Mouse (Mus musculus) ES-CJ7 (cell line): ENCODE results near the gene Slc9a9.

ENCODE experiments used
- DNase-seq: peaks from one replicate; pipeline ENCODE4 v3.0.0; 2011; ENCODE audit warnings: low read depth, low spot score

The Slc9a9 gene

GRCm38 (mm10) chr9:94732136-94732535 lies 62.4 kb downstream of the Slc9a9 start:
- DNase-seq, result no peak

- no peak for DNase-seq
Measured at GRCm38 (mm10) chr9:94732599-94733287, 63.0 kb downstream of the Slc9a9 start.

GRCm38 (mm10) chr9:94734320-94734719 lies 64.6 kb downstream of the Slc9a9 start:
- DNase-seq, result no peak

DNA sequence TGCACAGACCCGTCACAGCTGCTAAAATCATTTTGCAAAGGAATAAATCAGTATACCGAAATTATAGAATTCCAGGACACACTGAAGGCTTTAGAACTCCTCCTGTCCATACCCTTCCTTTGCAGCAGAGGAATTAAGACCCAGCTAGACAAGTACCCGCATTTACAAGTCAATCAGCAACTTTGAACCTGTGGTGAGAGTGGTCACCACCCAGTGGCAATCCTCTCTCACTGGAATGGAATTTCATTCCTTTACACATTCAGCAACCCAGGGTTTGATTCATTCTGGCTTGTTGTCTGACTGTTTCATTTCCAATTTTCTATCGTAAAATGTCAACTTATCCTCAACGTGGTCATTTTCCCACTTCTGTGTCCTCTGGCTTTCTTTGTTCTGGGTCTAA lies 67.5 kb downstream of the Slc9a9 start:
- DNase-seq, result peak; percentile 69

GRCm38 (mm10) chr9:94738555-94739427 lies 69.1 kb downstream of the Slc9a9 start:
- peak; percentile 58 for DNase-seq

DNA sequence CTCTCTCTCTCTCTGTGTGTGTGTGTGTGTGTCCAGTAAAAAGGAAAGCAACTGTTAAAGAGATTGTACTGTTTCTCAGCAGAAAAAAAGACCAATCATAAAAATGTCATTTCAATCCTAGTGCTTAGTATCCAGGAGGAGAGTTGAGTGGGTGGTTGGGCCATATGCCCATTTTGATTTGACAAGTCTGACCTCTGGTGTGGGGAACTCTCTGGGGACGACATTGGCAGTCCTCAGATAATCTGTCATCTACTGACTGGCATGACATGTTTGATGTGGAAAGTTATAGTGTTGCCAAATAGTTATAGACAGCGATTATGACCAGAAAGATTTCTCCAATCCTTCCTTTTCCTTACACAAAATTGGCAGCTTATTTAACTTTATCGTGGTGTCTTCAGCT lies 71.1 kb downstream of the Slc9a9 start:
- DNase-seq, result no peak

GRCm38 (mm10) chr9:94743291-94743690 lies 73.6 kb downstream of the Slc9a9 start:
- DNase-seq, result no peak

DNA sequence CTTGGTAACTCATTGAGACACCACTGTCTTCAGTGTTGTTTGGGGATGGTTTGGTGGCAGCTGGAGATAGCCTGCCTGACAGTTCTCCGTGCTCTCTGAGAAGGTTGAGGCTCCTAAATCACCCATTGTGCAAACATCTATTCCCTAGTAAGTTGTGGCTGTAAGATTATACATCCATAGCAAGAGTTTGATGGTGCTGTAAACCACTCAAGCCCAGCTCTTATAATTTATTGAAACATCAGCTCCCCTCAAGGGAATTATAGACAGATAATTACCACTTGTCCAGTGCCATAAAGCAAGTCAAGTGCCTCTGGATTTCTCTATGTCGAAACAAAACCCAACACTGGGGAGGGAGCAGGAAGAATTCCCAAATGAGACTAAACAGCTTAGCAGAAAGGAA lies 78.8 kb downstream of the Slc9a9 start:
- no peak for DNase-seq

DNA sequence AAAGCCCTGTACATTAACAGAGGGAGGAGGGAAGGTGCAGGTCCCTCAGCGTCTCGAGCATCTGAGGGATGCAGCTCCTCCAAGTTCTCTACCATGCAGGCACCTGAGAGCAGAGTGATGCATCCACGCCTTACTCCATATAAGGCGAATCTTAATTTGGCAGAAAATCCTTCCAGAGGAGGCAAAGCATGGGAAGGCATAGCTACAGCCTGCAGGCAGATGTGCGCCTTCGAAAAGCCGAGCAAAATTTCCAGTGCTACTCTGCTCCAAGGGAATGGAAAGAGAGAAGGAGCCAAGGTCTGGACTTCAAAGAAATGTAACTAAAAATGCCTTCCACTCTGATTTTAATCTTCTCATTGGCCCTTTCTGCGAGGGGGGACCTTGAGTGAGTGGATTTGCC lies 80.5 kb downstream of the Slc9a9 start:
- no peak for DNase-seq

DNA sequence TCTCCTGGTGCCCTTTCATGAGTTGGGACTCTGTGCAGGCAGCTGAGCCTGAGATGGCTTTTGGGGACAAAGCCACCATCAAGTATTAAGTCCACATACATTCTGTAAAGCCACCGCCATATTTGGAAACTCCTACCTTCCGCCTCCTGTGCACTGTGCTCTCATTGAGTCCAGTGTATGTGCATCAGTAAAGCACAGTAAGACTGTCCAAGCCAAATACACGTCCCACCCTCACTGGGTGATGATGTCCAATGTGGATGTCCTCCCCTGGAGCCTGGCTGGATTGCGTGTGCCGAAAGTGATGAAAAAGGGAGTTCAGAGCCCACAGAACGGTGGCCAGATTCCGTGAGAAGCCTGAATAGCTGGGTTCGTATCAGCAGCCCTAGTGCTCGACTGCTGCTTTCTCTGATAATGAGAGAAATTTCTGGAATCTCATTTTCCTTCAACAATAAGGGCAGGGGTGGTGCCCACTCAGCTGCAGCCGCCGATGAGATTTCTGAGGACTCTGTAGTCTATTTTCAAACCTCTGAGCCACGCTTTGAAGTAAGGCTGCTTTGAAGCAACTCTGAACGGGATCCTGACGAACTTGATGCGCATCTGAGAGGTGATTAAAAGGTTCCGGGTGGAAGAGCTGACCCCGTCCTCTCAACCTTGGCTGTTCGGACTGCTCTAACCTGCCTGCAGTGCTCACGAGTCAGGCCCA lies 81.4 kb downstream of the Slc9a9 start:
- DNase-seq, result no peak

DNA sequence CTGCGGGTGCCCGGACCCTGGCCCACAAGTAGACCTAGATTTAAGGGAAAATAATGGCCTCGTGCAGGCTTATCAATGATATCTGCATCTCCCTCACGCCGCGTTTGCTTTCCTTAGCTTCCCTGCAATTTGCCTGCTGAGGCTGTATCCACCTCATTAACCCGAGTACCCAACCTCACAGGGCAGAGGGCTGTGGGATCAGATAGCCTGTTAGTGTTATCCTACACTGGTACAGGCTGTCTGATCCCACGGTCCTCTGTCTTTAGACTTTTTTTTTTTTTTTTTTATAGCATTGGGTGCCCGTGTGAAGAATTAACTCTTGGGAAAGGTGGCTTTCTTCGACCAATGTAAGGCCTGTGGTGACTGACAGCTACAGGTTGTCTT lies 81.9 kb downstream of the Slc9a9 start:
- DNase-seq, result no peak

- DNase-seq, result no peak
Measured at GRCm38 (mm10) chr9:94752121-94752520, 82.4 kb downstream of the Slc9a9 start.

DNA sequence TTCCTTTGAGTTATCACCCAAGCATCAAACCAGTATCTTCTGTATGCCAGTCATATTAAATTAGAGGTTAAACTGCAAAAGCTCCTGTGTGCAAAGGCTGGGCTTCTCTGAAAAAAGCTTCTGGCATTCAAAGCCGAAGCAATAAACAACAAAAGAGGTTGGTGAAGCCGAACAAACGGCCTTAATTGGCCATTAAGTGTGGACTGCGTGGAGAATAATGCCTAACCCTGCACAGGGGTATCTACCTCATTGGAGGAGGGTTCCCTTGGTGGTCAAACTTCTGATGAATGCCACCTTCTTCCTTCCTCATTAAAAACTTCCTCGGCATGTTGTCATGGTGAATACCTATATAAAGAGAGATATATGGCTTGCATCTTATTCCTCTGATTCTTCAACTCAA lies 90.2 kb downstream of the Slc9a9 start:
- no peak for DNase-seq

- no peak for DNase-seq
Measured at GRCm38 (mm10) chr9:94768114-94768513, 98.4 kb downstream of the Slc9a9 start.

- no peak for DNase-seq
Measured at GRCm38 (mm10) chr9:94768524-94768923, 98.8 kb downstream of the Slc9a9 start.

DNA sequence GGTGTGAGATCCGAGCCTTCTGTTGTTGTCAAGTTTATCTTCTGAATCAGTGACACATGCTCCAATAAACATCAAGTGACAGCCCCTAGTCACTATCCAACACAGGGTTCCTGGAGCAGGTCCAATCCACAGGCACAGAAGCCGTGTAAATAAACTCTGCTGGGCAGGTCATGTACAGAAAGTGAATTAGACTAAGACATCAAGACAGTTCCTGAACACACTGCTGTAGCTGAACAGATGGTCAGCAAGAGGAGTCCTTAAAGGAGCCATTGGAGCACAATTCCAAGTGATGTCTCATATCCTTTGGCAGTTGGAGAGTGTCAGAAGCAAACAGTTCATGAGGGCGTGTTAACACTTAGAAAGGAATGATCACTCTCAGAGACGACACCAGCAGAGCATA lies 103.6 kb downstream of the Slc9a9 start:
- DNase-seq, result no peak

DNA sequence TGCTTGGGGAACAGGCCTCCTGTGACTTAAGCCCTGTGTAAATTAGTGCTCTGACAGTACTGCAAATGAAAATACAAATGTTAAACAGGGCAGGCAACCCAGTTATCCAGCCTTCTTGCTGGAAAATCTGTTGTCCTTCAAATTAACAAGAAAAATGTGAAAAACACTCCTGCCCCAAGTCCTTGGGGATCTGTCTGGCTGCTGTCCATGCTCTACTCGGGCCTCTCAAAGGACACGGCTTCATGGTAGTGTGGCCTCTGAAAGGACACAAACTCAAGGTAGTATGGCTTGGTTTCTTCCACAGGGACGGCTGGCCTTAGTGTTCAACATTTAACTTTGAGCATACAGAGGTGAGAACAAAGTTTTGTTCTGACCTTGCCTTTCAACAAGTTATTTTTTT lies 118.6 kb downstream of the Slc9a9 start:
- no peak for DNase-seq

DNA sequence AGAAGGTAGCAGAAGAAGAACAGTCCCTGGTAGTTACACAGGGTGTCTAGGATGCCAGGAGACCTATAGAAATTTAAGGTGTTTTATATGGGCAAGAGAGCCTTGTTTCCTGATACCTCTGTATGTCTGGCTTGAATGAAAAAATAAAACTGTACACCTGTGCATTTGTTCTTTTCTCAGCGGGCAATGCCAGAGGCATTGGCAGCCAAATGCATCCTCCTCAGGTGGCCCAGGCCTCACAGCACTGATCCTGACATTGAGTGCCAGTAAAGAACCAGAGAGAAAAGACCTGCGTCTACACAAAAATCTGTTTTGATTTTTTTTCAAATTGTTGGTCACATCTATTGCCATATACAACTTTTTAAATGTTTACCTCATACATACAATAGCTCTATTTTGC lies 121.3 kb downstream of the Slc9a9 start:
- no peak for DNase-seq

GRCm38 (mm10) chr9:94803073-94803472 lies 133.4 kb downstream of the Slc9a9 start:
- DNase-seq, result no peak

DNA sequence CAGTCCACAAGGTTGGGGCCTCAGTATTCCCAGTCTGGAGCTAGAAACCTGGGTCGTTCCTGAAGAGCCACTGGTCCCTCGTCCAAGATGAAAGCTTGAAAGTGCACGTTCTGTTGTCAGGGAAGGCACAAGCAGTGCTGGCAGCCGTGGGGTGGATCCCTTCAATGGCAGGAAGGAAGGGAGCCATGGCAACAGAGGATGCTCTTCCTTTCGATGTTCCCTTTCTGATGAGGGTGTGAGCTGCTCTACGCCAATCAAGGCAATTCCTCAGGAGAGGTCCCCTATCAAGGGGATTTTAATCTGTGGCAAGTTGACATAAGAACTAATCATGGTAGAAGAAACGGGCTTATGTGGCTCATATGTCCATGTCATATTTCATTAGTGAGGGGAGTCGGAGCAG lies 135.8 kb downstream of the Slc9a9 start:
- DNase-seq, result no peak

DNA sequence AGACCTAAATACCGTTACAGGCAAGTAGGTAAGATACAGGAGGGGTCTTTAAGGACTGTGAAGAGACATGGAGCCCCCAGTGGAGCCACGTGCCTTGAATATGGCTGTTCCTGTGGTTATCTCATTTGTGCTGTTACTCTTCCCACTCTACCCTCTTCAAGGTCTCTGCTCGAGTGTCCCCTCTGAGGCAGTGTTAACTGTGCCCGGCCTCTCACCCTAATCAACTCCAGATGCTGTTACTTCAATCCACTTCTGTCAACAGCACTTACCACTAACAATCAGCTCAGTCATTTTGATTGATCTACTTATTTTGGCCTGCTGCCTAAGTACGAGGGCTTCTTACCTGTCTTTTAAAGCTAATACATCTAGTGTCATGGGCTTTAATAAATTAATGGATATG lies 145.8 kb downstream of the Slc9a9 start:
- DNase-seq, result no peak

DNA sequence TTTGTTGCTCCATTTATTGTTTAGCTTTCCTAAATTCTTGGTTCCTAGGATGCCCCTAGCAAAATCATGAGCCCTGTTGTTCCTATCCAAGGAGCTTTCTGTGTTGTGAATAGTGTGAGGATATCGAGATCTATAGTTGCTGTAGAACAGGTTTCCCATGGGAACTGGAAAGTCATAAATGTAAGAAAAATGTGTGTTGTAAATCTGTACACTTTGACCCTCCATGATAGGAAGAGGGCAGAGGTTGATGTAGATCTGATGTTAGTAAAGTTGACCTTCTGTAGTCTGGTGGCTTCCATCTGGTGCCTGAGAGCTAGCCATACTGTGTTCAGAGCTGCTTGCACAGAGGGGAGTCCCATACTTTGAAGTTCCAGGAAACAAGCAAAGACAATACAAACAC lies 151.6 kb downstream of the Slc9a9 start:
- no peak for DNase-seq

DNA sequence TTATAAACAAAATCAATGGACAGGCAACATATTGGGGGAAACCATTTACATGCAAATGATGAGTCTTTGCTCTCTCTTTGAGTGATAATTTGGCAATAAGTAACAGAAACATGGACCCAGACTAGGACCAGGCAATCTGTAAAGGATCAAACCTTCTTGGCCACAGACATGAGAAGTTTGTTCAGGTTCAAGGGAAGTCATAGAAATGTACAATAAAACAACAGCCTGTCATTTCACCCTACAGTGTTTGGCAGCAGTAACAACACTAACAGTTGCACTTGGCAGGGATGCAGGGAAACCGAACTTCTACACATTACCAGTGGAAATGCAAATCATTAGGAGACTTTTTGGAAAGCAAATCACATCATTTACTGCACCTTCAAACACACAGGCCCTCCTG lies 164.1 kb downstream of the Slc9a9 start:
- no peak for DNase-seq
